Mouse (Mus musculus) heart, postnatal 36 days (tissue): ENCODE results near the gene Sh3gl1. TPM values are rescaled to one million over a fixed set of nuclear protein-coding genes. Genes with fewer than 3 reads are reported as not detected.

Experiments
- DNase-seq, 2 experiments: peaks; one replicate each; pipeline ENCODE4 v3.0.0; 2021 to 2022
- intact Hi-C: fragments of 180-260 bp; cut with DNase I; formaldehyde crosslinking; loops from one replicate; pipeline ENCODE4 v1.15.1; 2025
- total RNA-seq, 2 experiments: library from RNA; stranded (reverse); gene quantifications; 2 replicates each; pipeline ENCODE4 v1.2.3; 2021

Gene Sh3gl1
- total RNA-seq, 2 experiments from 2014 or later, result 15.4 to 17.3 TPM

DNA sequence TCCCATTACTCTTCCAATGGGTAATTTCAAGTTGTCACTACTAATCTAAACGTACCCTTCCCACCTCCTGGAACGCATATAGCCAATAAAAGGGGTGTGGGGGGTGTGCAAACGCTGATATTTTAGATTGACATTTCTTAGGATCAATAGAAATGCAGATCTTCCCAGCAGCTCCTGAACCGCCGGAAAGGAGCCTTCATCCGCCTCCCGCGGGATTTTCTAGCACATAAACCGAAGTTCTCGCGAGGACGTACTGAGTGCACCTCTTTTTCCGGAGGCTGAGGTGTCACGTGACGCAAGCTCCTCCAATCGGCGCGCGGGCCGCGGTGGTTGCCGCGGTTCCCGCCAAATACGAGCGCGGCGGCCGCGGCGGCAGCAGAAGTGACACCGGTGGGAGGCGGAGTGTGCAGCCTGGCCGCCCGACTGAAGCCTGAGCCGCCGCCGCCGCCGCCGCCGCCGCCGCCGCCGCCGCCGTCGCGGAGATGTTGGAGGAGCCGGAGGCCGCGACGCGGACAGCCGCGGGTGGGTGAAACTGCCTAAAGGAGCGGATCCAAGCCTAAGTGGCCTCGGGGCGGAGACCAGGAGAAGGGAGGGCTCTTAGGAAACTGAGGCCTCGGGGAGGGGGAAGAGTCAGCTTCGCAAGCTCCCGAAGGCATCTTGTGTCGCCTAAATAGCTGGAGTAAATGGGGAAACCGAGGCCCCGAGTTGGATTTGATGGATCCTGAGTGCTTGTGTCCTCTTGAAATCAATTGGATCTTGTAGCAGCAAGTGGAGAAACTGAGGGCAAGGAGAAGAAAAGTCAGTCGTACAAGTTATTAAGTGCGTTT is 3.8 kb upstream of the Sh3gl1 start, which contains the start of gene Chaf1a:
Gene Chaf1a (plus strand): TSS at position 410 of the 827 bp plus-strand sequence.
- DNase-seq, result peak; percentile 93 to 96
- intact Hi-C loops, result loop anchor here (2.0 kb wide), 1 partner anchor 33 kb away; no protein-coding TSS in a partner anchor

GRCm38 (mm10) chr17:56039345-56039744 is 2.9 kb upstream of the Sh3gl1 start:
- intact Hi-C loops, result loop anchor here (5.0 kb wide), 1 partner anchor 82 kb away; the partner anchor contains the start of gene Yju2
- DNase-seq, result no peak

DNA sequence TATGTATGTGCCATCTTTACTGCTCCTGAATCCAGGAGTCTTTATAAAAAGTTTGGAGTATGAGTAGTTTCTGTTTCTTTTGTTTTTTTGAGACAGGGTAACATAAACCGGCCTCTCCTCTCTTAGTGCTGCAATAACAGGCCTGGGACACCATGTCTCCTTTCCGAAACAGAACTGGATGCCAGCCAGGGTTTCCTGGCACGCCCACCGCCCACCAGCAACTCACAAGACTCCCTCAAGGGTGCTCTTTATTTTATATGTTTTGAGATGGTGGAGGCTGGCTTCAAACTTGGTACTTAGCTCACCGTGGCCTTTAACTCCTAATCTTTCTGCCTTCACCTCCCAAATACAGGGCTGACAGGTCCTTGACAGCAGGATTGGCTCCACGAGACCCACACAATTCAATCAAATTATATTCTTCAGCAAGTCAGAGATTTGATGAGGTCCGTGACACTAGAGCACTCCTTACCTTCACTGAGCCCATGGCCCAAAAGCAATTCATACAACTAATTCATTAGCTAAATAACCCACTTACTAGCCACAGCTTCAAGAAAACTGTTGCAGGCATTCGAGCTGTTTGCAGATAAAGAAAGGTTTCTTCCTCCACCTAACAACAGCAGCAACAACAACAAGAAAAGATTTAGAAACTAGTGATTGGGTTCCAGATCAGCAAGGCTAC is 2.3 kb upstream of the Sh3gl1 start:
- DNase-seq, result no peak
- intact Hi-C loops, result loop anchor here (5.0 kb wide), 1 partner anchor 81 kb away; the partner anchor contains the start of gene Yju2

DNA sequence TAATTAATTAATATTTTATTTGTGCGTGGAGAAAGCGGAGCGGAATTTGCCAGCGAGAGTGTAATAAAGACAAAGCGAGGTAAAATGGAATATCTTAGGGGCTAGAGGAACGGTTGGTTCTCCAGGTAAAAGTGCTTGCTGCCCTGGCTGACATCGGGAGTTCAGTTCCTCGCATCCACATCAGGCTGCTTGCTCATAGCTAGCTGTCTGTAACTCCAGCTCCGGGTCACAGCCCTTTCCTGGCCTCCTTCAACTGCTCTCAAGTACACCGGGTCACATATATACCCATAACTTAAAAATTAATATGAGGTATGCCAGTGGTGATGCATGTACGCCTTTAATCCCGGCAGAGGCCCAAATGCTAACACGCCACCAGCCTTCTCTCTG is 459 bp upstream of the Sh3gl1 start:
- intact Hi-C loops, result loop anchor here (5.0 kb wide), 1 partner anchor 80 kb away; the partner anchor contains the start of gene Yju2
- DNase-seq, result no peak

DNA sequence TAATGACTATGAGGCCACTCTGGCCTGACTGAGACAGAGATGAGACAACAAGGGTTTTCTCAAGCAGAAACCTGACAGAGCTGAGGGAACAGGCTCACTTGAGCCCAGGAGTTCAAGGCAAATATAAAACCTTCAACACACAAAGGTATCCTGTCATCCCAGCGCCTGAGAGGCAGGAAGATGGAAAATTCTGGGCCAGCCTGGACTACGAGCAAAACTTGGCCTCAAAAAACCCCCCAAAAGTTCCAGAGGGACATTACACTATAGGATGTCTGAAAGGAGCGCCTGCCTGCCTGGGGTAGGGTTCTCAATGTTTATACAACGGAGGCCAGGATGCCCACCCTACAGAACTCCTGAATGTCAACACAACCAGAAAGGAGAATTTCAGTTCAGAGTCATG is 1.2 kb downstream of the Sh3gl1 start:
- intact Hi-C loops, result loop anchor here (5.0 kb wide), 1 partner anchor 78 kb away; the partner anchor contains the start of gene Yju2
- DNase-seq, result no peak

- DNase-seq, result peak in 1 of 2 experiments; percentile 10
- intact Hi-C loops, result loop anchor here (5.0 kb wide), 1 partner anchor 77 kb away; the partner anchor contains the start of gene Yju2
Measured at GRCm38 (mm10) chr17:56034726-56035100, 1.7 kb downstream of the Sh3gl1 start.

GRCm38 (mm10) chr17:56034040-56034725 is 2.3 kb downstream of the Sh3gl1 start:
- peak in 1 of 2 experiments; percentile 33 for DNase-seq
- intact Hi-C loops, result no loop called here

GRCm38 (mm10) chr17:56032831-56033230 is 3.6 kb downstream of the Sh3gl1 start:
- peak in 1 of 2 experiments; percentile 9 for DNase-seq
- intact Hi-C loops, result no loop called here

GRCm38 (mm10) chr17:56032127-56032733 is 4.2 kb downstream of the Sh3gl1 start:
- intact Hi-C loops, result no loop called here
- peak in 1 of 2 experiments; percentile 12 for DNase-seq

GRCm38 (mm10) chr17:56031431-56031830 is 5.0 kb downstream of the Sh3gl1 start:
- no peak for DNase-seq
- intact Hi-C loops, result no loop called here

DNA sequence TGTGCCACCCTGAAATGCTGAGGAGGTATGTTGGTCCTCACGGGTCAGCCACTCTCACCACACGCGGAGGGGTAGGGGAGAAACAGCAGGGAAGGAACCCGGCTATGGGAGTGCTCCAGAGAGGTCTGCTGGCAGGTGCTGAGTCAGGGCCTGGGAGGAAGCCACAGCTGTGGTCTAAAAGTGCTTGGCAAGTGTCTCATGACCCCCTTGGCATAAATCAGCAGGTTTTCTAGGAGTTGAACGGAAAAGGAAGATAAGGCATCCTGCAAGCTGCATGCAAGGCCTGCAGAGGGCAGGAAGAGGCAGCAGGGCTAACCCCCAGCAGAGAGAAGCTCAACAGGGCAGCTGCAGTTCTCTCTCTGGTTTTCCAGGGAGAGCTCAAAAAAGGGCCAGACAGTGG is 5.5 kb downstream of the Sh3gl1 start:
- peak in 1 of 2 experiments; percentile 45 for DNase-seq
- intact Hi-C loops, result no loop called here

- intact Hi-C loops, result no loop called here
- DNase-seq, result peak in 1 of 2 experiments; percentile 7
Measured at GRCm38 (mm10) chr17:56030238-56030870, 6.1 kb downstream of the Sh3gl1 start.

DNA sequence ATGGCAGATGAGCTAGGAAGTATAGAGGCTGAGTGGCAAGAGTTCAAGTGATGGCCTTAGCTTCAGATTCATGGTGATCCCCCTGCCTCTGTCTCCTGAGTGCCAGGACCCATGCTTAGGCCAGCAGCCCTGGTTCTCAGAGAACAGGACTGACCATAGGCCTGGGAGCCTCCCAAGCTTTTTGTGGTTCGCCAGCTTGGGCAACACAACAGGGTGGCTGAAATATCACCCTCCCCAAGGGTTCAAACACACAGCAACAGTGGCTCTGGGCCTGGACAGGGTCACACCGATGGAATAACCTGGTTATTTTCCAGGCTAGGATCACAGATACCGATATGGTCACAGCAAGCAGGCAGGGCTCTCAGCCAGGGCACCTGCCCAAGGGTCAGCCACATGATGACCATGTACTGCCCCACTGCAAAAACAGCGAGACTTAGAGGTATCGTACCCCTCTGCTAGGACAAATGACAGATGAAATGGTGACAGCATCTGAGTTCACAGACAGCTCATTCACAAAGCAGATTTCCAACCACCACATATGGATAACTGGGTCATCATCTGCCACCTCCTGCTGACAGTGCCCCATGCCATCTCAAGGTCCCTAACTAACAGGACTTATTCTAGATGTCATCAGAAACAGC is 8.5 kb downstream of the Sh3gl1 start:
- no peak for DNase-seq
- intact Hi-C loops, result no loop called here

GRCm38 (mm10) chr17:56026881-56027280 is 9.6 kb downstream of the Sh3gl1 start:
- DNase-seq, result no peak
- intact Hi-C loops, result no loop called here

- no peak for DNase-seq
- intact Hi-C loops, result no loop called here
Measured at GRCm38 (mm10) chr17:56026303-56026702, 10.1 kb downstream of the Sh3gl1 start.

- intact Hi-C loops, result no loop called here
- no peak for DNase-seq
Measured at GRCm38 (mm10) chr17:56024931-56025330, 11.5 kb downstream of the Sh3gl1 start.

DNA sequence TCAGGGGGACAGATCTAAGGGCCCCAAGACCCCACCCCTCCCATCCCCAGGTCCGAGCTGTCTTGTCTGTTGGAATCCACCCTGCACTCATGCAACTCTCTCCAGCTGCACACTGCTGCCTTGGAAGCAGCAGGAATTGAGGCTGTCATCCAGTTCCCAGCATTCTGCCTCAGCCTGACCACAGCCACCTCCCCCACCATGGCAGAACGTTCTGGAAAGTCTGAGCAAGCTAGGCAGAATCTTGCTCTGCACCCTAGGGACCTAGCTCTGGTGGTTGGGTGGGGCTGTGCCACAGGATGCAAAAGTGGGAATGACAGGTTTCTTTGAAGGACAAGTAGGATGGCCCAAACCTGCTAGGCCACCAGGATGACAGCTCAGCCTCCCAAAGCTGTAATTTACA is 12.0 kb downstream of the Sh3gl1 start:
- intact Hi-C loops, result no loop called here
- no peak for DNase-seq

DNA sequence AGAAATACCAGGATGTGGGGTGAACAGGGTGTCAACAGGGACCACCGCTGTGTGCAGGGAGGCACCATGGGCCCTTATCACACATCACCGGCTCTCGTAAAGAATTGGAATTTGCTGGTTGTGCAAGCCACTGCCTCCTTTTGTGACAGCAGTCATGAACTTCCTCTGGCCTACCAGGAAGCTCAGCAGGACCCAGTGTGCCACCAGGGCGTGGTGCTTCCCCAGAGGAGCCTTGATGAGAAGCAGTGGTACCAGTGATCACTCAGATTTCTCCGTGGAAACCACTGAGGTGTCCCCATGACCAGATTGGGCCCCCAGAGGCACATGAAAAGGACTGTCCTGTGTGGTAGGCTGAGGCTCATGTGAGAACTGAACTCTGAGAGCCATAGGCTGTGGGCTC is 13.0 kb downstream of the Sh3gl1 start:
- no peak for DNase-seq
- intact Hi-C loops, result no loop called here

GRCm38 (mm10) chr17:56022989-56023290 is 13.5 kb downstream of the Sh3gl1 start:
- intact Hi-C loops, result no loop called here
- no peak for DNase-seq
